Mouse (Mus musculus): Measurements from ENCODE around the gene Kctd20.

DNA sequence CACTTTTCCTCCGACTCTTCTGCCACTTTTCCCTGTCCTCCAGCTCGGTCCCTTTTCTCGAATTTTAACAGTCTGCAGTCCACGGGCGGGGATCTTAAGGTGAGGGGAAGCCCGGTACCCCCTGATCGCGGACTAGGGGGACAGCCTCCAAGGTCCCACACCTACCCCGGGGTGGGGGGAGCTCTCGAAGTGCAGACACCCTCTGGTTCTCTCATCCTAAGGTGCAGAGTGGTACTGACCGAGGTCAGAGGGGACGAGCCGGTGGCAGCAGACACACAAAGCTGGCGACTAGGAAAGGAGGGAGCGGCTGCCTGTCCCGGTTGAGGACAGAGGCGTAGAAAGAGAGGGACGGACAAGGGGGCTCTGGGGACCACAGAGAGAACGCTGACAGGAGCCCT is 55.5 kb downstream of the Kctd20 start:
- TF ChIP-seq POLR2A (IDR thresholded peaks at IDR 0.05; ENCODE audit: borderline replicate concordance, extremely low read depth, insufficient read depth, insufficient read length, poor library complexity, severe bottlenecking) (no peak), CTCF (IDR thresholded peaks at IDR 0.05; ENCODE audit: borderline replicate concordance, extremely low read depth, insufficient read depth, insufficient read length) (no peak)

All from brain, embryonic 14.5 days (tissue).